Mouse (Mus musculus): ENCODE measurements around the gene Cyld.
"Not testable (repeated sequence)": the region's sequence is repeated elsewhere in the genome, so short reads cannot be mapped to it uniquely, and the experiment has no call there.

Cyld gene

DNA sequence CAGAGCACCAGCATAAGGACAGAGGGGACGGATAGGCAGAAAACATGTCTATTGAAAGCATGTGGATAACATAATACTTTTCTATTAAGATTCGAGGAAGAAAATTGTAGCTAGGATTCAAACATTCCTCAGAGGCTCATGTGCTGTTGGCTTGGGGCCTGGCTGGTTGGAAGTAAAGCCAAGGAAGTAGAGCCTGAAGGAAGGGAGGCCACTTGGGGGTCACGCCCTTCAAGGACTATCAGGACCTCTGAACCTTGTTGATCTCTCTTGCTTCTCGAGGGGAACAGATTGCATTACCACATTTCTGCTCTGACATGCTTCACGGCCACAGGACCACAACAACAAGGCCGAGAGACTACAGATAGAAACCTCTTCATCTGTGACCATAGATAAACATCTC lies 7.7 kb upstream of the Cyld start:
- DNase-seq (ENCODE audit: low read depth, low spot score) = no peak

DNA sequence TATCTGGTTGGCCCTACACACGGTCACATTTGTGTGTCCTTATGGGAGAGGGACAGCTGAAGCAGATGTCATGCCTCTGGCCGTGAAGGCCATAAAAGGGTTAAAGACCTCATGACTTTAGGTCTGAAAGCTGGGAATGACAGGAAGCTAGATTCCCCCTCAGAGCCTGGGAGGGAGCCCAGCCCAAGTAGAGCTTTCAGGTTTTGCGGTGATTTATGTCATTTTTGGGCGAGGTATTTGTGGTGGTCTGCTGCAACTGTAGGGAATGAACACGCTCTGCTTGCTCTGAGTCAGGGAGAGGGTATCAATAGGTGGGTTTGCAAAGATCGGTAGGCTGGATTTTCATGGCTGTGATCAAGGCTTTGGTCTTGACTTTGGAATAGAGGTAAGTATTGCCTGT lies 6.9 kb upstream of the Cyld start:
- no peak for DNase-seq (ENCODE audit: low read depth, low spot score)

DNA sequence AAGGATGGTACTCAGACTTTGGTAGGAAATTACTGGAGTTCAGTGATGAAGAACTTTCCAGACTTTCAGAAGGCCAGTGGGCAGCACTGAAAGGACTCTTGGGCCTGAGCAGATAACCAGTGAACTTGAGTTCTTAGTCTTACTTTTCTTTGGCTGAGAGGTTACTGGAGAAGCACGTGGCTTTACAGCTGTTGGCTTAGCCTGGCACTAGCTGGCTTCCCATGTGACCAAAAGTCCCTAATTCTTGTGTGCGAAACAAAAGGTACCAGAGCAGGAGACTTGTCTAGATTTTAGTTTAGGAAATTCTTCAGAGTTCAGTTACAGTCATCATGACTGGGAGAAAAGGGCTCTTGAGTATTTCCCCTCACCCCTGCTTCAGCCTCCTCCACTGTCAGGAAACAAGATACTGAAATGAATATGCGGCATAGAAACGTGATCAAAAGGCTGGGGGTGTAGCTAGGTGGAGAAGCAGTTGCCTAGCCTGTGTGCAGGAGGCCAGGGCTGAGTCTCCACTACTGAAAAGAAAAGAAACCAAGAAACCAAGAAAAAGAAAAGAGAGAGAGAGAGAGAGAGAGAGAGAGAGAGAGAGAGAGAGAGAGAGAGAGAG lies 5.4 kb upstream of the Cyld start:
- no peak for DNase-seq (ENCODE audit: low read depth, low spot score)

DNA sequence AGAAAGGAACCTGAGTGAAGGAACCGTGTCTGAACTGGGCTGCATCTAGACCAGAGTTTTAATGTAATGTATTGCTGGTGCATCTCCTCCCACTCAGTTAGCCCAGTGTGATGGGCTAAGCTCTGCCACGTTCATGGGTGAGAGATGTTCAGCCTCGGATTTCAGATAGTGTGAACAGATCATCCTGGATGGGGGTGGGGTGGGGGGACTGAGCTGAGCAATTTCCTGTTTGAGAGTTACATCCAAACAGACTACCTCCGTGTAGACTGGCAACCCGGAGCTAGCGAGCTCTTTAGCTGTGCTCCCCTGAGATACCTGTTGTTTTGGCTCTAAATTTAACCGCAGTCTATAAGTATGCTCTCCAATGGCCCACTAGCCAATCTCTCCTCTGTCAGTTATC lies 4.9 kb upstream of the Cyld start:
- DNase-seq (ENCODE audit: low read depth, low spot score) = no peak

DNA sequence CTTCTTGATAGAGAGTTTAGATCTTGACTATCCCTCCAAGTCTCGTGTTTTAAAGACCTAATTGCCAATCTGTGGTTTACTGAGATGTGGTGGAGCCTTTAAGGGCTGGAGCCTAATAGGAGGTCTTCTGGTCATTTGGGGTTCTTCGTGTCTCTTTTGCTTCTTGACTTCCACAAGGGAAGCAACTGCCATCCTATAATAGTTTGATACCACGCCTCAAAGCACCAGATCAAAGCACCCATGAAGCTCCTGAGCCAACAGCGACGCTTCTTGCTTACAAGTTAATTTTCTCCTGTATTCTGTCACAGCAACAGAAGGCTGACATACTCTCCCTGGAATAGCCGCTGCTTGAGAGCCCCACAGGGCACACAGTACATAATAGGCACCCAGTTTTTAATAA lies 4.0 kb upstream of the Cyld start:
- no peak for DNase-seq (ENCODE audit: low read depth, low spot score)

DNA sequence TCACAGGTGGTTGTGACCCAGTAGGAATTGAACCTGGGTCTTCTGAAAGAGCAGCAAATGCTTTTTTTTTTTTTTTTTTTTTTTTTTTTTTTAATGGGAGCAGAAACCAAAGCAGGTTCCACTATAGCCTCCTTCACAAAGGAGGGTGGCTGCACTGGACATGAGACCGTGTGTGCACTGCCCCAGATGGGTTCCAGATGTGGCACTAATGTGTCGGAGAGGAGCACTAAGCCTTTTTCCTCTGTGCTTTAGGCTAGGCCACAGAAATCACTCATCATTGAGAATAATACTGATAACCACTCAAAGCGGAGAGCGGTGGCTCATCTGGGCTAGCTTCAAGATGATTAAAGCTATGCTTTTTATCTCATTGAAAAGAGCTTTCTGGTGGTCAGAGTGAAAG lies 3.5 kb upstream of the Cyld start:
- DNase-seq (ENCODE audit: low read depth, low spot score) = peak; percentile 31

DNA sequence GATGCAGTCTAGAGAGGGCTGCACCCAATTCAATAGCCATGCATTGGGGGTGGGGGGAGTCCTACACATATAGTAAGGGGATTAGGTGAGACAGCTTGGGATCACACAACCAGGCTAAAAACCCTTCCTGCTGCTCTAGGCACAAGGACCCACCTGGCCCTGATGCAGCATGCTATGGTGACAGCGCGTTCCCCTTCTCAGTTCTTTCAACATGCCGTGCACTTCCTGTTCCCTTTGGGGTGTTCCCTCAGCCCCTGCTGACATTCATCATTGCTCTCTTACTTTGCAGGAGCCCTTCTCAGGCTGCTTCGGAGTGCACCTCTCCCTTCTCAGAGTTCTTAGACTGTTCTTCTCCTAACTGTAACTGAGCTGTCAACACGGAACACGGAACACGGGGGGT lies 2.5 kb upstream of the Cyld start:
- DNase-seq (ENCODE audit: low read depth, low spot score) = no peak

DNA sequence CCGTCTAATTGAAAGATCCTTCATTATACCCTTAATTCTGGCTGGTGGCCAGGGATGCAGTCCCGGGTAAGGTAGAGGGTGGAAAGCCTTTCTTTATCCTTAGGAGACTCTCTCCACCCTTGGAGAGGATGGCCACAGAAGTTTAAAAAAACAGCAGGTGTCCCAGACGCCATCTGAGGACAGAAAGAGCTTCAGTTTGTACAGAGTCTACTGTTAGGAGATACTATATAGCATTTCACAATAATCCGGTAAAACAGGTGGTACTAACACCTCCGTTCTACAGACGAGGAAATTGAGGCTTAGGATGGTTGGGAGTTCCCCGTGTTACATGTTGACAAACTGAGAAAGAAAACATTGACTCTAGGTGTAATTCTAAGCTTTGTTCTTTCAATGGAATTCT lies 600 bp upstream of the Cyld start:
- DNase-seq (ENCODE audit: low read depth, low spot score) = no peak

DNA sequence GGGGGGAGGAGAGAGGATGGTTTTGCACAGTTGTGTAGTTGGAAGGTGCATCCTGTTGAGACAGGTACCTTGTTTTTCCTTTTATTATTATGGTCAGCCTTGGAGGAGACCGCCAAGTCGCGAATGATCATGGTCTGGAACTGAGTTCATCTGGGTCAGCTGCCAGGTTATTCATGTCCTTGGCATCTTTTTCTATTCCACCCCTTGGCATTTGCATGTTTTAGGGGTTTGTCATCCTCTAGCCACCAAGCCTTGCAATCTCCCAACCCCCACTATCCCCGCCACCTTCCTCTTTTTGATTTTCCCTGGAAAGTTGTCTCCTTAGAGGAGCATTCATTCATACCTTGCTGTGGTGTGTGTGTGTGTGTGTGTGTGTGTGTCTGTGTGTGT lies 809 bp downstream of the Cyld start:
- DNase-seq (ENCODE audit: low read depth, low spot score) = no peak

DNA sequence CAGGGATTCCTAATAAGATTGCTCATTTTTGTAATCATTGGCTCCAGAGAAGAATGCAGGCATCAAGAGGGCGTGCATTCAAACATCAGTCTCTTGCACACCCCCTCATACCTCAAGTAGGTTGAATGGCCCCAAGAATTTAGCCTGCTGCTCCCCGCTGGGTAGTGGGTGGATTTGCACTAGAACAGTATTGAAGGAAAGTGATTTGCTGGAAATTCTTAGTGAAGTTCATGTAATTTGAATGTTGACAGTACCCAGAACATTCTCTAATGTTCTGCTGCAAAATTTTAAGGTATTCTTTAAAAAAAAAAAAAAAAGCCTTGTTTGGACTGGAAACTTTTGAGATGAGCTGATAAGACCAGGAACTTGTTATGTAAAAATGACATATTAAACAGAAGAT lies 1.2 kb downstream of the Cyld start:
- DNase-seq (ENCODE audit: low read depth, low spot score) = no peak

DNA sequence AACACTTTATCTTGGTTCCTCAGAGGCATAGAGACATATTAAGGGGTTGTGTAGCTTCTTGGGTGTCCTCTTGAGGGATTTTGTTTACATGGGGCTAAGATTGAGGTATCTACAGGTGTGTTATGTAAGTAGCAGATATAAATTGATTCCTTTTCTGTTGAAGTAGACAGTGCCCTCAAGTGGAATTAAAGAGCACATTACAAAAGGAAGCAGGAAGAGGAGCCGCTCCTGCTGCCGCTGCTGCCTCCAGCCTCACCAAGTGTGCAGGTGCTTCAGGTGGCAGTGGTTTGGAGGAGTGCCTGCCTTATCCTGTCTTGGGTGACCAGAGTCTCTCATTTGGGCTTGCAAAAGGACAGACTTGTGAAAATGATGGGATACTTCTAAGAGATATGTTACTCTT lies 4.8 kb downstream of the Cyld start:
- DNase-seq (ENCODE audit: low read depth, low spot score) = no peak

DNA sequence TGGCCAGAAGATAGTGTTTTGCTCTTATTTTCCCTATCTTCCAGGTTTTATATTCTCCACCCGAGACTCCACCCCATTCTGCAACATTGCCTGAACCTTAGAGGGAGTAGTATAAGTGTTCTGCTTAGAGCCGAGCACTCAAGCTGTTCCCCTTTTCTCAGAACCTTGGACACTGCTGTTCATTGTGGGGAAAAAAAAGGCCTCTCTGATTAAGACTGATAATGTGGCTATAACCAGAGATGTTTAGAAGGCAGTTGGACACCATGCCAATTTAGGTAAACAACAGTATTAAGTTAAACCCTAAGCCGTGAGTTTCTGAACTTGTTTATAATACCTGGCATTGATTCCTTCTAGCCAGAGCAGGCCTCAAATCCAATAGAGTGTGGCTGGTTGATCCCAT lies 6.0 kb downstream of the Cyld start:
- DNase-seq (ENCODE audit: low read depth, low spot score) = no peak

DNA sequence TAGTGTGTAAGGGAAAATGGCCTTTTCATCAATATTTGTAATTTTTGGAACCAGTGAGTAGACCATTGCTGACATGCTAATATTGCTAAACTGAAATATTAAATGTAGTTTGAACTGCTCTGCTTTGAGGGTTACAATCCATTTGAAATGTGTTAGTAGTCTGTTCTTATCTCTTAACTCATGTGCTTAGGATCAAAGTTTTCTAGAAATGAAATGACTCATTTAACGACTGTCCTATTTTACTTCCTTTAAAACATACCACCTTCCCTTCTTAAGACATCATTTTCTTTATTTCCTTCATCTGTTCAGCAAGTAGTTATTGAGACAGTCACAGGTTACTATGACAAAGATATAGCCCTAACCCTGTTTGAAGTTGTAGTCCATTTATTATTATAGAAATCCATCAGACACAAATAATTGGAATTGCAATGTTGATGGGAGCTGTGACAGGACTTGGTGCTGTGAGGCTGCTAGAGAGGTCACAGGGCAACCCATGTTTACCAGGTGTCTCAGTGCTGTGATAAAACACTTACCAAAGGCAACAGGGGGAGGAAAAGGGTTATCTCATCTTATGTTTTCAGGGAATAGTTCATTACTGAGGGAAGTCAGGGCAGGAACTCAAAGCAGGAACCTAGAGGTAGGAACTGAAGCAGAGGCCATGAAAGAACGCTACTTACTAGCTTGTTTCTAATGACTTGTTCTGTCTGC lies 26.6 kb downstream of the Cyld start:
- no peak for DNase-seq (ENCODE audit: low read depth, low spot score)

DNA sequence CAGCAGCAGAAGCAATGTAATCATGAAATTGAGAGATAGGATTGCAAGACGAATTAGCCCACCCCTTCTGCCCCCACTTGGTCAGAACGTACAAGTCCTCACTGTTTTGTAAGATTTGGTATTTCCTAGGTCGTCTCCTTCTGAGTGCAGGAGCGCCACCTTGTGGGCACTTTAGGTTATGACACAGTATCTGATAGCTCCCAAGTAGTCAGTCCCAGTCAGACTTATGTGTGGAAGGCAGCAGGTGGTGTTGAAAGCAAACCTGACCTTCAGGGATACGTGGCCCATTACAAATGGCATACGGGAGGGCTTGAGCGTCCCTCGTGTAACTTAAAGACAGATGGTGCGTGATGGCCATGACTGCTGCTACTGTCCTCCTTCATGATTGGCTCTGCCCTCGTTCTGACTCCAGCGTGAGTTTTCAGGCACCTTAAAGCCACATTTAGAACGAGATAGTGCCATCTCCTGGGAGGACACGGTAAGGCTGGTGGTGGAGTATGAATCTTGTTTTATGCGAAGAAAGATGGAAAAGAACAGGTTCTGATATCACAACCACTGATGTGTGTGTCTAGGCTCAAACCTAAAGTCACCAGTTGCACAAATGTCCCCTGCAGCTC lies 58.5 kb downstream of the Cyld start:
- peak; percentile 91 for DNase-seq (ENCODE audit: low read depth, low spot score)

DNA sequence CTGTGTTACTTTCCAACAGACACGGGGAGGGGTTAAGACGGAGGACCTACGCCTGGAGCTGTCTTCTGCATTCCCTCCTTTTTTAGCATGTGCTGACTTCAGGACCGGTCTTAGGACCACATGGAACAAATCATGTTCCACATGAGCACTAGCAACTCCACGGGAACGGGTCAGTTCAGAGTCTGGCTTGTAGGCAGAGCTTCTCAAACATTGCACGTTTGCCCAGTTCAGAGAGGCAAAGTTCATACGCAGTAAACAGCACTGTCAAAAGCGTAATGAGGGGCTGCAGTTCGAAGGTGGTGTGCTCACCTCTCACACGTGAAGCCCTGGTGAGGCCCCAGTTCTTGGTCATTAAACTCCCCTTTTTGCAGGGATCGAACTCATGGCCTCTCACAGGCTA lies 65.2 kb downstream of the Cyld start:
- no peak for DNase-seq (ENCODE audit: low read depth, low spot score)

DNA sequence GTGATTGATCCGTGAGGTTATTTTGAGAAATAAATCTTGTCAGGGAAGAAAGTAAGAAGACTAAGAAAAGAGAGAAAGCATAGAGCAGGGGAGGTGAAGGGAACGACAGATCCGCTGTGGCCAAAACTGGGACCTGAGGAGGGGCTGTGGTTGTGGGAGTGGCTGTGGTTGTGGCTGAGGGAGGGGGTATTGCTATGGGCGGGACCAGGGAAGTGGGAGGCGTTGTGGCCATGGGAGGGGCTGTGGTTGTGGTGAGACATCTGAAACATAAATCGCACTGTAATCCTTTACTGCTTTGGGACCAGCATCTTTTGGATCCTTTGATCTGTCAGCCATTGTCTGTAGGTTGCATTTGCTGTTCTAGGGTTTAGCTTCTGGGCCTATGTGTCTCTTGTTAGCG lies 74.4 kb downstream of the Cyld start:
- no peak for DNase-seq (ENCODE audit: low read depth, low spot score)

DNA sequence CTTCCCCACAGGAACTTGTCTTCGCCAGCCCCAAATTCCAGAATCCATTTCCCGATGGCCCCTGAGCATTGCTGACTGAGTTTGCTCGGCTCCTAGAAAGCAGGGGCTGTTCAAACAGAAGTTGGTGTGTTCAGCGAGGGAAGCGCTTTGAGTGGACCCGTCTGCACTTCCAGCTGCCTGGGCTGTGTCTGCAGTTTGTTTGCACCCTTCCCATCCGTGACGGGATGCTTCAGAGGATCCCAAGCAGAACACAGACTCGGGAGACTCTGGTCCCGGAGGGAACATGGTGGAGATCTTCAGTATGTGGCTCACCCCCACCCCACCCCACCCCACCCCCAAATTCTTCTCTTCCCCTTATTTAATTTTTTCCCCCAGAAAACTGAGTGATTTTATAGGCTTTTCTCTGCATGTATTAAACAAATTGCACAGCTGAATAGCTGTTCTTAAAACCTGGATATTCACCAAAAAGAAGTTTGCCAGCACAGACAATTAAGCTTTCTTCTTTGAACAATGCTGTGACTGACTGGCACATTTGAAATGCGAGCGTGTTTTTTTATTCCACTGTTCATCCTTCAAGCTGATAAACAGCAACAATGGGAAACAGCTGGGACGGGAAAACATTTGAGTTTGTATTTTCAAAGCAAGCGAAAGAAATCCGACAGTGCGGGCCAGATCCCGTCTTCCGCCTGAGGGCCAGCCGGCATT lies 77.9 kb downstream of the Cyld start:
- no peak for DNase-seq (ENCODE audit: low read depth, low spot score)

DNA sequence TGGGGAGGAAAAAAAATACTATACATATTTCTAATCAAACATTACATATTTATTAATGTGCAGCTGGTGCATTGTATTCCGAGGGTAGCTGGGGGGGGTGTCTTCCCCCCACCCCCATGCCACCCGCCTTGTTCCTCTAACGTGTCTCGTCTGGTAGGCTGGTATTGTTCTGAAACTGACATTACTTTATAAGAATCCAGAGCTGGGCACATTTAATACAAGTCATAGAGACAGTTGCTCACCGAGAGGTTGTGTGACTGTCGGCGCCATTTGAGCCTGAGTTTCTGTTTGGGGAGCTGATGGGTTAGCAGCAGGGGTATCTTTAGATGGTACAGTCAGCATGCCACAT lies 78.4 kb downstream of the Cyld start:
- DNase-seq (ENCODE audit: low read depth, low spot score) = no peak

DNA sequence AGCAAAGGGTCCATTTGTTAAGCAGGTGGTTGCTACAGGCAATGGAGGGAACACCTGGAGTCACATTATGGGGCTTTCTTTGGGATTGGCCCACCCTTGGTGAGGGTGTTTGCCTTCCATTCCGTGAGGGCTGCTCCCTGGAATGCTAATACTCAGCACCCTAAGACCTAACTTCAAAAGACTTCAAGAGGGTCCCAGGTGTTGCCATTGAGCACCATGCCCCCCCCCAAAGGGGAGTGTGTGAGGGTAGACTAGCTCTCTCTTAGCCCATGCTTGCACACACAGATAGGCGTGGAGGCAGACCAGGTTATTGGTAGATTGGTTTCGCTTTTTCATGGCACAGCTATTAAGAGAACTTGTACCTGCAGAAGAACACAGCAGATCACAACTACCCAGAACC lies 83.3 kb downstream of the Cyld start:
- DNase-seq (ENCODE audit: low read depth, low spot score) = no peak

DNA sequence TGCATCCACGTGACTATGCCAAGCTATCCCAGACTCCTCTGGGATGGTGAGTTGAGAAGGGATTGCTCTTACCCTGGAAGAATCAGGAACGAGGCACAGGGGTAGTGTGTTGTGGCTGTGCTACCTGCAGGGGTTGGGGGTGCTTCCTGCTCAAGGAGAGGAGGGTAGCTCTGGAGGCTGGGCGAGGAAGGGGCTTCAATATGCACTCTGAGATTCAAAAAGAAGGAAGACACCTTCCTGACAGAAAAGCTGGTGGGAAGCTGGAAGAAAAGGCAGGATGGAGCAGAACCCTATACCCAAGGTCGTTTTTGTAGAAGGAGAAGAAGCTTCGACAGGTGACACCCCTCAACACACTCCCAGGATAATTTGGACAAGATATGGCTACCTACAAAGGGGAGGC lies 84.5 kb downstream of the Cyld start:
- DNase-seq (ENCODE audit: low read depth, low spot score) = no peak

DNA sequence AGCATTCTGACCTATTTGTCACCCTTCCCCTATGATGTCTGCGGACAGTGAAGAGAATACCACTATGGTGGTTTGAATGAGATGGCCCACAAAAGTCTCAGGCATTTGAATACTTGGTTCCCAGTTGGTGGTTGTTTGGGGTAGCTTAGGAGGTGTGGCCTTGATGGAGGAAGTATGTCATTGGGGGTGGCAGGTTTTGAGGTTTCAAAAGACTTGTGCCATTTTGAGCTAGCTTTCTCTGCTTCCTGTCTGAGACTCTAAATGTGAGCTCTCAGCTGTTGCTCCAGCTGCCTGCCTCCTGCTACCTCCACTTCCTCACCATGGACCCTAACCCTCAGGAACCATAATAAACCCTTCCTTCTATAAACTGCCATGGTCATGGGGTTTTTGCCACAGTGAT lies 86.9 kb downstream of the Cyld start:
- DNase-seq (ENCODE audit: low read depth, low spot score) = no peak

DNA sequence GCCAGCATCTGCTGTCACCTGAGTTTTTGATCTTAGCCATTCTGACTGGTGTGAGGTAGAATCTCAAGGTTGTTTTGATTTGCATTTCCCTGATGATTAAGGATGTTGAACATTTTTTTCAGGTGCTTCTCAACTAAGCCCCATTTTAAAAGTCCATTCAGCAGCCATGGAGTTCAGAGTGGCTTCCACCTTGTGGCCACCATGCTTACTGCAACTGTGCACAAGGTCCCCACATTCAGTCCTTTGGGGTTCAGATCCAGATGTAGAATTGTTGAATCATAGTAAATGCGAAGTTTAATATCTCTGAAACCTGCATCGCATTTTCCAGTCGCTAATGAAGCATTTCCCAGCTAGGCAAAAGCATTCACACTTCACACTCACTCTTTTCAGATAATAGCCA lies 91.5 kb downstream of the Cyld start:
- not testable (repeated sequence) for DNase-seq (ENCODE audit: low read depth, low spot score)

Measured in forelimb bud, embryonic 11.5 days (tissue).